Mouse (Mus musculus) neutrophil, adult 59 days (primary cell): Measurements from ENCODE around the gene AU022751. TPM values are rescaled to one million over a fixed set of nuclear protein-coding genes. Genes with fewer than 3 reads are reported as not detected.

ENCODE experiments used
- total RNA-seq, 2 experiments: library from RNA; stranded (reverse); gene quantifications; 1 replicate in 1 of 2; 2 replicates in 1 of 2; pipeline ENCODE4 v1.2.4; 2023

AU022751 gene
- not detected for total RNA-seq

GRCm38 (mm10) chrX:6082954-6083680, at the start of gene AU022751:
Gene AU022751, minus strand, starts transcription at chrX:6083419.

GRCm38 (mm10) chrX:6047066-6047935, 35.9 kb downstream of the AU022751 start, which contains the start of gene Nudt11:
Gene Nudt11, plus strand, starts transcription at chrX:6047453.

Other genes with a start within 250 kb of the AU022751 start
- gene Nudt11, start 36.0 kb downstream of the AU022751 start, total RNA-seq, result not detected
- not detected for gene Nudt10, start 89.6 kb upstream of the AU022751 start, total RNA-seq
- not detected for gene Bmp15, start 237.3 kb upstream of the AU022751 start, total RNA-seq